Mouse (Mus musculus) thymus, adult 2 months (tissue): Measurements from ENCODE around the gene Tex13c2. TPM values are rescaled to one million over a fixed set of nuclear protein-coding genes. Genes with fewer than 3 reads are reported as not detected.

Source experiments
- DNase-seq: peaks from one replicate; pipeline ENCODE4 v3.0.0; 2021
- H3K27ac ChIP-seq: fragments of 200-500 bp; 2 replicates; pipeline ENCODE4 v1.5.1; 2012; ENCODE audit warnings: low read length, control low read depth; ENCODE audit not compliant: control insufficient read depth, insufficient read depth
- H3K27me3 ChIP-seq: fragments of 200-500 bp; 2 replicates; pipeline ENCODE4 v1.6.1; 2012; ENCODE audit warnings: mild to moderate bottlenecking, low read length, moderate library complexity, mixed read lengths; ENCODE audit not compliant: control insufficient read depth, insufficient read depth
- H3K36me3 ChIP-seq: fragments of 200-500 bp; 2 replicates; pipeline ENCODE4 v1.6.1; 2012; ENCODE audit warnings: mild to moderate bottlenecking, low read length, moderate library complexity; ENCODE audit not compliant: control insufficient read depth, insufficient read depth
- H3K4me1 ChIP-seq: fragments of 200-500 bp; replicated peaks from 2 replicates; pipeline ENCODE4 v1.6.1; 2012; ENCODE audit warnings: low read length; ENCODE audit not compliant: control insufficient read depth, insufficient read depth
- H3K4me3 ChIP-seq: fragments of 200-500 bp; 2 replicates; pipeline ENCODE4 v1.5.1; 2012; ENCODE audit warnings: mild to moderate bottlenecking, low read length, control low read depth, moderate library complexity; ENCODE audit not compliant: control insufficient read depth, insufficient read depth
- CTCF ChIP-seq: fragments of 200-500 bp; IDR thresholded peaks from 2 replicates; pipeline ENCODE4 v1.5.1; 2012; ENCODE audit warnings: mild to moderate bottlenecking, control low read depth, low read length, moderate library complexity, borderline replicate concordance; ENCODE audit not compliant: control insufficient read depth, poor library complexity, insufficient read depth; ENCODE audit errors: extremely low read depth
- POLR2A ChIP-seq: fragments of 200-500 bp; IDR thresholded peaks from 2 replicates; pipeline ENCODE4 v1.6.1; 2012; ENCODE audit warnings: mild to moderate bottlenecking, low read length, control low read depth, moderate library complexity; ENCODE audit not compliant: control insufficient read depth, poor library complexity, insufficient read depth; ENCODE audit errors: extremely low read depth
- WGBS: fragments of 180-500 bp; shearing (Covaris S2); methylation state at CpG from one replicate; pipeline ENCODE4 v1.1.7; 2018; 5-methylcytosine and 5-hydroxymethylcytosine counted together
- polyA plus RNA-seq: library from polyadenylated mRNA; depleted of rRNA; stranded (reverse); fragments of >200 nt; gene quantifications from 2 replicates; pipeline ENCODE4 v1.2.3, GENCODE M21; 2012

Gene Tex13c2
- polyA plus RNA-seq, 1 experiment, result 0.44 TPM

DNA sequence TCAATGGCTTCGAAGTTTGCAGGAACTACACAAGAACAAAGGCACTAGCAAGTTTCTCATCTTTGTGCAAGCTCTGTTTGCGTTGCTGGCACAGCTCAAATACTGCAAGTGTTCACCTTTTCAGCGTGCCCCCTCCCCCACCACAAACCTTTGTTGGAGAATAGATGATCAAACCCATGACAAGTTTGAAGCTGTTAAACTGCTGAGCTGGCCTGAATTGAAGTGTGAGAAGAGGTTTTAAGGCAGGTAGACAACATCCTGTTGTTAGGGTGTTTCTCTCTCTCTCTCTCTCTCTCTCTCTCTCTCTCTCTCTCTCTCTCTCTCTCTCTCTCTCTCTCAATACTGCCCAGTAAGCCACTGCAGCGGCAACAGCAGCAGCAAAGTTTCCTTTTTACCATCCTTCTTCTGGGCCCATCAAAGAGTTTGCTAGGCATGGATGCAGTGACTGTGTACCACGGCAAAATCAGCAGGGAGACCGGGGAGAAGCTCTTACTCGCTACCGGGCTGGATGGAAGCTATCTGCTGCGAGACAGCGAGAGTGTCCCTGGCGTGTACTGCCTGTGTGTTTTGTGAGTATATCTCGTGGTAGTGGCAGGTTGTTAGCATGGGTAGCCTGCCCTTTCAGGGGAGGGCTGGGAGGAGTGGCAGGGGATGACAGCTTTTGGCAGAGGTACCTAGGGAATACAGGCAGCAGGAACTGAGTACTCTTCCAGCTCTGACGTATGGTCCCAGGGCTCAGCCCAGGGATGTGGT lies 13.0 kb downstream of the Tex13c2 start, which contains the start of gene Sh2d1a:
TSS of gene Sh2d1a (plus strand) at position 163 of the 753 bp plus-strand sequence.
- Histone ChIP-seq H3K27ac (peak within 1 kb of the TSS; percentile 98), H3K4me1 (peaks cover 3% of the 10 kb centered on the region), H3K27me3 (no peaks in the 10 kb centered on the region), H3K4me3 (peak within 1 kb of the TSS; percentile 88), H3K36me3 (no peaks in the 10 kb centered on the region; the same call in 1 of the 2 replicates)
- TF ChIP-seq POLR2A, result no peak
- TF ChIP-seq CTCF, result no peak
- WGBS, result 28% methylated on average over 13 of the region's 13 CpGs
- peak; percentile 76 for DNase-seq

DNA sequence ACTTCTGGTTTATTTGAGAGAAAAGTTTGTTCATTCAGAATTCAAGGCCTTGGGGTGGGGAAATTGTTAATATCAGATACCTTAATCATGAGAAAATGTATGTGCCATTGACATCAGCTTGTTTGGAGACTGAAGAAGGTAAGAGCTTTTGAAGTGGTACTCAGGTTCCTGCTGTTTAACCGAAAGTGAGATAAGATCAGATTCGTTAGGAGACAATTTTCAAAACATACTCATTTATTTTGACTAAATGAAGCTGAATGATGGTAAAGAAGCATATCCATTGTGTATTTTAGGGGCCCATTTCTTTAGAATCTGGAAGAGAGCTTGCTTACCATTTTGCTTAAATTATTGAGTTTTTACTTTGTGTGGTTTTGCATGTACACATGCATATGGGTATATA lies 21.6 kb downstream of the Tex13c2 start:
- peaks cover 26% of the 10 kb centered on the region for H3K36me3 ChIP-seq
- peaks cover 5% of the 10 kb centered on the region; the same call in 1 of the 2 replicates for H3K4me1 ChIP-seq
- peak overlapping the region; percentile 93 for H3K27ac ChIP-seq
- WGBS, result 10% methylated on average over 2 of the region's 2 CpGs
- TF ChIP-seq POLR2A (no peak), CTCF (no peak)
- no peak overlapping the region for H3K4me3 ChIP-seq
- DNase-seq, result no peak
- H3K27me3 ChIP-seq, result no peaks in the 10 kb centered on the region

DNA sequence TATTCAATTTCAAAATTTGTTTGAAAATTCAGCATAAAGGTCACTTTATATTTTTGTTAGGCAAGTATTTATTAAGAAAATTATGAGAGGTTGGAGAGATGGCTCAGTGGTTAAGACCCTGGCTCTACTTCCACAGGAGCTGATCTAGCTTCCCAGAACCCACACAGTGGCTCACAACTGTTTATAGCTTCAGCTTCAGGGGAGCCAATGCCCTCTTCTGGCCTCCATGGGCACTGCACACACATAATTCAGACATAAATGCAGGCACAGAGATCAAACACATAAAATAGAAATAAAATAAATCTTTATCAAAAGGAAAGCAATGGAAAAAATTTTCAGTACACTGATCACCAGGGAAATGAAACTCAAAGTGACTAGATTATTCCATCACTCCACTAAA lies 23.1 kb downstream of the Tex13c2 start:
- TF ChIP-seq POLR2A, result no peak
- TF ChIP-seq CTCF, result no peak
- Histone ChIP-seq H3K4me1 (peaks cover 5% of the 10 kb centered on the region; the same call in 1 of the 2 replicates), H3K36me3 (peaks cover 32% of the 10 kb centered on the region), H3K27me3 (no peaks in the 10 kb centered on the region), H3K4me3 (no peak overlapping the region), H3K27ac (no peak overlapping the region)
- DNase-seq, result peak; percentile 55

DNA sequence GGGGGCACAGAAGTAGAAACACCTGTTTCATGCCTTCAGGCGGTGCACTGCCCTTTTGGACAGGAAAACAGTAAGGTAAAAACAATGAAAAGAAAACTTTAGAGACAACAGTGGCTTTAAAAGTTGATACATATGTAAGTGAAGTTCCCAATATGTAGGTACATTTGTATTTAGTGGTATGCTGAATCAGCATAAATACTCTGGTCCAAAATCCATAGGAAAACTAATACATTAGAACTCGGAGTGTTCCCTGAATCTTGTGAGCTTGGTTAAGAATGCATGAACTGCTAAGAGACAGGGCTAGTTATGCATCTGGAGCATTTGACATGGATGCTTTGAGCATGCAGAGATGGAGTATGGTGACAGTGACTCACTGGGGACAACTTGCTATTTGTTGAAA lies 33.4 kb downstream of the Tex13c2 start:
- H3K36me3 ChIP-seq, result peaks cover 37% of the 10 kb centered on the region

DNA sequence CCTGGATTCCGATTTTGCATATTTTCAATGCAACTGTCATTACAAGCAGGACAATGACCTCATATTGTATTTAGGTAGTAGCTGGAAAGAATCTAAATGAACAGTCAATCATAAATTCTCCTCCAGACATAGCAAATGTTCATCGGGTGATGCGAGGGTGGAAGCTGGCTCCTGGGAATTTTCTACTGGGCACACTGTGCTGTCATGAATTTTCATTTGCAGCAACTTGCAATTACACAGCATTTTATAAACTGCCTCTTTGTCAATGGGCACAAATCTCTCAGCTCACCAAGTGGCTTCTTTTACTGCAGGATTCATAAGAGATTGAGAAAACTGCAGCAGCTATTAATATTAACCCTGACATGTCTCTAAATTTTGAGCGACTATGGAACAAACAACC lies 41.2 kb downstream of the Tex13c2 start:
- no peak overlapping the region for H3K4me3 ChIP-seq
- H3K4me1 ChIP-seq, result no peaks in the 10 kb centered on the region
- H3K27ac ChIP-seq, result no peak overlapping the region
- TF ChIP-seq CTCF (no peak), POLR2A (no peak)
- H3K27me3 ChIP-seq, result no peaks in the 10 kb centered on the region
- DNase-seq, result no peak
- no peaks in the 10 kb centered on the region for H3K36me3 ChIP-seq
- WGBS, result 98% methylated on average over 4 of the region's 4 CpGs

More for the DNA sequence above, 33.4 kb downstream of the Tex13c2 start:
- DNase-seq, result no peak
- Histone ChIP-seq H3K4me1 (0 out of 2 replicates have a peak, but pooled peaks cover 2% of the 10 kb centered on the region), H3K4me3 (no peak overlapping the region), H3K27ac (no peak overlapping the region), H3K27me3 (no peaks in the 10 kb centered on the region)
- TF ChIP-seq POLR2A (no peak), CTCF (no peak)
- 93% methylated on average over 2 of the region's 2 CpGs for WGBS

DNA sequence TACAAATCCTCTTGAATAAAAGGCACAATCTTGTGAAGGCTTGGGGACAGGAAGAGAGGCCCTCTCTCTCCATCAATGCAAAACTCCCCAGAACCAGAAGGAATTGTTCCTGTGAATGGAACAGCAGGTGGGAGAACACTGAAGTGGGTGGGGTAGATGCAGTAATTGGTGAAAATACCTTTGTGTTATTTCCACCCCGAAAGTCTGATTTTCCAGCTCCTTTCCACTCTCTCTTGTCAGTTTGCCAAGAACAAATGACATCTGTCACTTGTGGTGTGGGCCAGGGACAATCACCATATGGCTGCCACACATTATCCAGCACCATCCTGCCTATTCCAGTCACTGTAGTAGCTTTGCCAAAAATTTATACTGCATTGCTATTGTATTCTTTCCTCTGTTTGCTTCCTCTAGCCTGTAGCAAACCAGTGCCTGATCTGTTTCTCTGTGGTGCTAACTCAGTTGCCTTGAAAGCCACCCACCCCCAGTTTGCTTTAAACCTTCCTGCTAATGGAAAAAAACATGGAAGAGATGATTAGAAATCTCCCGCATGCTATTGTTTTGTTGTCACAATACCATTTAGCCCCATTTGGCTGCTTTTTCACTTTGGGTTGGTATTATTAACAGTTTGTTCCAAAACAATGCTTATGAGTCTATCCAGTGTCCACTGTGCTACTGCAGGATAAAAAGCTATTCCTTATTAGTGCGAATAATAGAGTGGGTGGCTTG lies 50.7 kb downstream of the Tex13c2 start:
- Histone ChIP-seq H3K4me3 (no peak overlapping the region), H3K4me1 (peaks cover 3% of the 10 kb centered on the region), H3K36me3 (no peaks in the 10 kb centered on the region), H3K27ac (no peak overlapping the region; the same call in 1 of the 2 replicates), H3K27me3 (no peaks in the 10 kb centered on the region)
- no peak for TF ChIP-seq POLR2A
- TF ChIP-seq CTCF, result no peak
- WGBS, result 27% methylated on average over 3 of the region's 3 CpGs
- no peak for DNase-seq
